Mouse (Mus musculus) thymus, adult 2 months (tissue): ENCODE data around the gene Dop1b. TPM values are rescaled to one million over a fixed set of nuclear protein-coding genes. Genes with fewer than 3 reads are reported as not detected.
"Not testable (repeated sequence)": the region's sequence is repeated elsewhere in the genome, so short reads cannot be mapped to it uniquely, and the experiment has no call there.

Experiments
- DNase-seq: peaks from one replicate; pipeline ENCODE4 v3.0.0; 2021
- H3K27ac ChIP-seq: fragments of 200-500 bp; 2 replicates; pipeline ENCODE4 v1.5.1; 2012; ENCODE audit warnings: low read length, control low read depth; ENCODE audit not compliant: control insufficient read depth, insufficient read depth
- H3K27me3 ChIP-seq: fragments of 200-500 bp; 2 replicates; pipeline ENCODE4 v1.6.1; 2012; ENCODE audit warnings: mild to moderate bottlenecking, low read length, moderate library complexity, mixed read lengths; ENCODE audit not compliant: control insufficient read depth, insufficient read depth
- H3K36me3 ChIP-seq: fragments of 200-500 bp; 2 replicates; pipeline ENCODE4 v1.6.1; 2012; ENCODE audit warnings: mild to moderate bottlenecking, low read length, moderate library complexity; ENCODE audit not compliant: control insufficient read depth, insufficient read depth
- H3K4me1 ChIP-seq: fragments of 200-500 bp; replicated peaks from 2 replicates; pipeline ENCODE4 v1.6.1; 2012; ENCODE audit warnings: low read length; ENCODE audit not compliant: control insufficient read depth, insufficient read depth
- H3K4me3 ChIP-seq: fragments of 200-500 bp; 2 replicates; pipeline ENCODE4 v1.5.1; 2012; ENCODE audit warnings: mild to moderate bottlenecking, low read length, control low read depth, moderate library complexity; ENCODE audit not compliant: control insufficient read depth, insufficient read depth
- CTCF ChIP-seq: fragments of 200-500 bp; IDR thresholded peaks from 2 replicates; pipeline ENCODE4 v1.5.1; 2012; ENCODE audit warnings: mild to moderate bottlenecking, control low read depth, low read length, moderate library complexity, borderline replicate concordance; ENCODE audit not compliant: control insufficient read depth, poor library complexity, insufficient read depth; ENCODE audit errors: extremely low read depth
- POLR2A ChIP-seq: fragments of 200-500 bp; IDR thresholded peaks from 2 replicates; pipeline ENCODE4 v1.6.1; 2012; ENCODE audit warnings: mild to moderate bottlenecking, low read length, control low read depth, moderate library complexity; ENCODE audit not compliant: control insufficient read depth, poor library complexity, insufficient read depth; ENCODE audit errors: extremely low read depth
- WGBS: fragments of 180-500 bp; shearing (Covaris S2); methylation state at CpG from one replicate; pipeline ENCODE4 v1.1.7; 2018; 5-methylcytosine and 5-hydroxymethylcytosine counted together
- polyA plus RNA-seq: library from polyadenylated mRNA; depleted of rRNA; stranded (reverse); fragments of >200 nt; gene quantifications from 2 replicates; pipeline ENCODE4 v1.2.3, GENCODE M21; 2012

Dop1b gene
- polyA plus RNA-seq, 1 experiment = 60.6 TPM

DNA sequence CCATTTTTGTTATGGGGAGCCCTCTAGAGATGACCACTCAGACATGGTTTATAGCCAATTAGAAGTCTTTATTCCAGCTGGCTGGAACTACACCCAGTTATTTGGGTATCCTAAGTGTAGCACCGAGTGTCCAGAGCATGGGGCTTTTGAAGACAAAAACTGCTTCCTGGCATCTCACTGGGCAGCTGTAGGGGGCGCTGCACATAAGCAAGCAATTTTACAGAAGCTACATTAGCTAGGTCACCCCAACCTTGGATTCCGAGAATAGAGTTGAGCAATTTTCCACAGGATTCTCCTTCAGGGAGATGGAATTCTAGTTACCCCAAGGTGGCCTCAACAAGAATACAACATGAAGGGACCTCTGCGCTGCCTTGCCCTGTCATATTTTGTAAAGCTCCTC lies 113.1 kb downstream of the Dop1b start:
- no peak for DNase-seq
- WGBS = 93% methylated on average over 4 of the region's 4 CpGs
- H3K4me1 ChIP-seq = no peaks in the 10 kb centered on the region
- no peak overlapping the region for H3K4me3 ChIP-seq
- no peak for TF ChIP-seq POLR2A
- TF ChIP-seq CTCF = no peak
- H3K27me3 ChIP-seq = no peaks in the 10 kb centered on the region
- H3K36me3 ChIP-seq = no peaks in the 10 kb centered on the region
- no peak overlapping the region for H3K27ac ChIP-seq

DNA sequence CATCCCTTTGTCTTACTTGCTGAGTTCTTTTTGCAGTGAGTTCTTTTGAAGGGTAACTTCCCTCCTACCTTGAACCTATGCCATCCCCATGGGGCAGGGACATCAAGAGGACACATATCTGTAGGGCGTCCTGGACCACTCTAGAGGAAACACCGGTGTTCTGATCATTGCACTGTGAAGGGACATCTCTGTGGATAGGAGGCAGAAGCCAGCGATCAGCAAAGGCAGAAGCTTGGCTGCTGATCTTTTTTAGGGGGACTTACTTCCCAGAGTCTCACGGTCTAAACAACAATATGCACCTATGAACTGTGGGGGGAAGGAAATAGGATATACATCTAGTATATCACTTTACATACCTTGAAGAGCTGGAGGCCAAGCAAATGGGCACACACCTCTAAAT lies 113.8 kb downstream of the Dop1b start:
- WGBS = 96% methylated on average over 4 of the region's 4 CpGs
- no peaks in the 10 kb centered on the region for H3K27me3 ChIP-seq

DNA sequence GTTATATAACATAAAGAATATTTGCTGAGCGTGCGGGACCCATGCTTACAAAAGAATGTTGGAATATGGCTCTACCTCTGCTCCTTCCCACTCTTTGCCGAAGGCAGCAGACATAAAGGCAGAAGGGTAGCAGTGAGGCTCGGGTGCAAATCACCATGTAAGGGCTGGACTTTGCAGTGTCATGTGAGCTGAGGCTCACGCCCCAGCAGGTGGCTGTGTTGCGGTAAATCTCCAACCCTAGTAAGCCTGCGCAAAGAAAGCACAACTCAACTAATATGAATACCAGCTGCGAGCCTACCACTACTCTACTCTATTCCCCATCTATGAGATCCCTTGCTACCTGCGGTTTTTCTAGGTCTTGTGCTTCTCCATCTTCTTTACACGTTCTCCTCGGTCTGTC lies 114.3 kb downstream of the Dop1b start:
- no peak for DNase-seq
- H3K4me1 ChIP-seq = no peaks in the 10 kb centered on the region
- H3K27me3 ChIP-seq = no peaks in the 10 kb centered on the region
- TF ChIP-seq CTCF (no peak), POLR2A (no peak)
- no peaks in the 10 kb centered on the region for H3K36me3 ChIP-seq
- no peak overlapping the region for H3K4me3 ChIP-seq
- 96% methylated on average over 11 of the region's 11 CpGs for WGBS
- no peak overlapping the region for H3K27ac ChIP-seq

More for the DNA sequence above, 113.8 kb downstream of the Dop1b start:
- no peaks in the 10 kb centered on the region for H3K4me1 ChIP-seq
- no peak overlapping the region for H3K4me3 ChIP-seq
- H3K27ac ChIP-seq = no peak overlapping the region
- no peak for DNase-seq
- TF ChIP-seq POLR2A = no peak
- TF ChIP-seq CTCF = no peak
- H3K36me3 ChIP-seq = no peaks in the 10 kb centered on the region

DNA sequence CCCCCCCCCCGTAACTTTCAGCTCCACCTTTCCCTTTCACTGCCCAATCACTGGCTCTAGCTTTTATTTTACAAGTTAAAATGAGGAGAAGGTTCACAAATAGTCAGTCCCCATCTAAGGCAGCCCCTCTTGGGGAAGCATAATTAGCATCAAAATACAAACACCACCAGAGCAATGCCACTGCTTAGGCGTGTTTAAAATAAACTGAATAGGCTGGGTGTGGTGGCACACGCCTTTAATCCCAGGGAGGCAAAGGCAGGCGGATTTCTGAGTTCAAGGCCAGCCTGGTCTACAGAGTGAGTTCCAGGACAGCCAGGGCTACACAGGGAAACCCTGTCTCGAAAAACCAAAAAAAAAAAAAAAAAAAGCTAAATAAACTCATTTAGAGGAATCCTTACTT lies 114.8 kb downstream of the Dop1b start:
- not testable (repeated sequence) for H3K27ac ChIP-seq, H3K27me3 ChIP-seq, H3K4me1 ChIP-seq, DNase-seq, H3K36me3 ChIP-seq, H3K4me3 ChIP-seq
- 91% methylated on average over 5 of the region's 5 CpGs for WGBS

DNA sequence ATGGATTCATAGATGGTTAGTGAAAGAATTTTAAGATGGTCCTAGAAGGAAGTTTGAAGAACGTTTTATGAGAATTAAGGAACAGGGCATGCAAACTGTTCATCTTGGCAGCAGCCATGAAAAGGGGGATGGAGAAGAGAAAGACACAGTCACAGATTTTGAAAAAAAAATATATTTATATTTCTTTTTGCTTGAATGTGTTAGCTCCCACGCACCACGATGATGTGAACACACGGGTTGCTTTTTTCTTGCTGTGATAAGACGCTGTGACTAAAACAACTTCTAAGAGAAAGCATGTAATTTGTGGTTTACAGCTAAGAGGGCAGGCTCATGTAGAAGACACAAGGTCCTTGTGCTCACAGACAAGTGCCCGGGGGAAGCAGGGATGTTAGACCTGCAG lies 115.2 kb downstream of the Dop1b start:
- WGBS = 77% methylated on average over 6 of the region's 6 CpGs
- no peak for DNase-seq
- Histone ChIP-seq H3K27ac (no peak overlapping the region), H3K4me1 (no peaks in the 10 kb centered on the region), H3K27me3 (no peaks in the 10 kb centered on the region), H3K36me3 (no peaks in the 10 kb centered on the region), H3K4me3 (no peak overlapping the region)
- TF ChIP-seq CTCF = no peak
- no peak for TF ChIP-seq POLR2A

DNA sequence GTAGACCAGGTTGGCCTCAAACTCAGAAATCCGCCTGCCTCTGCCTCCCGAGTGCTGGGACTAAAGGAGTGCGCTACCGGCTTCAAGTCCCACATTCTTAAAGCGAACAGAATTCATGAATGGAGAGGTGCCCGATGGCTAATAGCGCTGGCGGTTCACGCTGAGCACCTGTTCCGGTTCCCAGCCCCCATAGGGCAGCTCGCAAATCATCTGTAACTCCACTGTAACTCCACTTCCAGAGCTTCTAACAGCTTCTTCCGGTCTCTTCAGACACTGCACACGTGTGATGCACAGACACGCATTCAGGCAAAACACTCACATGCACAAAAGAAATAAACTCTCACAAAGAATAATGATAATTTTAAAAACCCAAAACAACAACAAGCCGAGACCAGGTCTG lies 117.8 kb downstream of the Dop1b start:
- H3K27me3 ChIP-seq = no peaks in the 10 kb centered on the region
- 98% methylated on average over 15 of the region's 15 CpGs for WGBS
- no peak for DNase-seq

DNA sequence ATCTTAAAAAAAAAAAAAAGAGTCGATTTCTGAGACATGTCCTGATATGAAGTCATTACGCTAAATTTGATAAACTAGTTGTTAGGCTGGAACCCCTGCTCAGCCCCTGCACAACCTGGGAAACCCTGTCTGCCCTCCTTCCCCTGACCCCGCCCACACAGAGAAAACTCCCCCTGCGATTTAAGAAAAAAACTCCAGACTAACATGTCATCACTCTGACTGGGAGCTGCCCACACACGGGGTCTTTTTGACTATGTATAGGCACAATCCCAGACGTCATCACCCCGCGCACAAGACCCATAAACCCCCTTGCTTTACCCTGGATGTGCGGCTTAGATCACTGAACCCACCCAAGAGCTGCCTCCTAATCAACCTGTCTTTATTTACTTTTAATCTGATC lies 118.4 kb downstream of the Dop1b start:
- Histone ChIP-seq H3K4me1 (peaks cover 4% of the 10 kb centered on the region; the same call in 1 of the 2 replicates), H3K27ac (no peak overlapping the region), H3K27me3 (no peaks in the 10 kb centered on the region), H3K36me3 (no peaks in the 10 kb centered on the region), H3K4me3 (no peak overlapping the region)
- DNase-seq = no peak
- TF ChIP-seq POLR2A (no peak), CTCF (no peak)
- 94% methylated on average over 9 of the region's 9 CpGs for WGBS

More for the DNA sequence above, 117.8 kb downstream of the Dop1b start:
- Histone ChIP-seq H3K27ac (no peak overlapping the region), H3K36me3 (no peaks in the 10 kb centered on the region), H3K4me3 (no peak overlapping the region), H3K4me1 (peaks cover 4% of the 10 kb centered on the region; the same call in 1 of the 2 replicates)
- no peak for TF ChIP-seq CTCF
- TF ChIP-seq POLR2A = no peak
